Mouse (Mus musculus): ENCODE data around the gene Mettl13.

Gene Mettl13

GRCm38 (mm10) chr1:162548016-162548916 is at the start of gene Mettl13:
Gene Mettl13 (minus strand): TSS chr1:162548551.
- peak; percentile 67 for DNase-seq (ENCODE audit: low spot score)

- no peak for DNase-seq (ENCODE audit: low spot score)
These were observed 49.2 kb upstream of the Mettl13 start for GRCm38 (mm10) chr1:162597379-162598102.

GRCm38 (mm10) chr1:162590415-162590997 is 42.2 kb upstream of the Mettl13 start:
- no peak for DNase-seq (ENCODE audit: low spot score)

- DNase-seq (ENCODE audit: low spot score) = no peak
These were observed 41.1 kb upstream of the Mettl13 start for GRCm38 (mm10) chr1:162589443-162589842.

DNA sequence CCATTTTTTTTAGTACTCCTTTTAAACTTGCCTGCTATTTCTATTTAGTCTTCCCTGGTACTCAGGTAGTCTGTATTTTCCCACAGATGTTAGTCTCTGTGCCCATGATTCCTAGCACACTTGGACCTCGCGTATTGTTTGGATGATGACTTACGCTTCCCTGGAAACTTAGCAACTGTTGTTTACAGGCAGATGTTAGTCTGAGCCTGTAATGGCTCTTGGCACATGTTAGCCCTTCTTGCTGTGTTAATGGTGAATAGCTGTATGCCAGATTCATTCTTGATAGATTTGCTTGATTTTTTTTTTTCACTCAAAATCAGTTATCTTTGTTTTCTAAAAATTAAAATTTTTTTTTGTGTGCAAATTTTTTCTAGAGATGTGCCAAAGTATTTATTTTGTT is 40.3 kb upstream of the Mettl13 start:
- no peak for DNase-seq (ENCODE audit: low spot score)

GRCm38 (mm10) chr1:162586282-162586681 is 37.9 kb upstream of the Mettl13 start:
- DNase-seq (ENCODE audit: low spot score) = no peak

GRCm38 (mm10) chr1:162582884-162583283 is 34.5 kb upstream of the Mettl13 start:
- DNase-seq (ENCODE audit: low spot score) = no peak

- no peak for DNase-seq (ENCODE audit: low spot score)
These were observed 26.7 kb upstream of the Mettl13 start for GRCm38 (mm10) chr1:162575098-162575497.

GRCm38 (mm10) chr1:162570931-162571601 is 22.7 kb upstream of the Mettl13 start:
- no peak for DNase-seq (ENCODE audit: low spot score)

GRCm38 (mm10) chr1:162570260-162570748 is 22.0 kb upstream of the Mettl13 start, which contains the start of gene Vamp4:
Gene Vamp4 (plus strand): TSS chr1:162570515.
- peak; percentile 88 for DNase-seq (ENCODE audit: low spot score)

- no peak for DNase-seq (ENCODE audit: low spot score)
These were observed 19.0 kb upstream of the Mettl13 start for GRCm38 (mm10) chr1:162567351-162567750.

- DNase-seq (ENCODE audit: low spot score) = no peak
These were observed 16.6 kb upstream of the Mettl13 start for GRCm38 (mm10) chr1:162564992-162565391.

- no peak for DNase-seq (ENCODE audit: low spot score)
These were observed 14.9 kb upstream of the Mettl13 start for GRCm38 (mm10) chr1:162563236-162563635.

GRCm38 (mm10) chr1:162554193-162554592 is 5.8 kb upstream of the Mettl13 start:
- no peak for DNase-seq (ENCODE audit: low spot score)

GRCm38 (mm10) chr1:162552956-162553355 is 4.6 kb upstream of the Mettl13 start:
- DNase-seq (ENCODE audit: low spot score) = no peak

- DNase-seq (ENCODE audit: low spot score) = no peak
These were observed 1.4 kb upstream of the Mettl13 start for GRCm38 (mm10) chr1:162549615-162550283.

GRCm38 (mm10) chr1:162548917-162549613 is 714 bp upstream of the Mettl13 start:
- DNase-seq (ENCODE audit: low spot score) = no peak

DNA sequence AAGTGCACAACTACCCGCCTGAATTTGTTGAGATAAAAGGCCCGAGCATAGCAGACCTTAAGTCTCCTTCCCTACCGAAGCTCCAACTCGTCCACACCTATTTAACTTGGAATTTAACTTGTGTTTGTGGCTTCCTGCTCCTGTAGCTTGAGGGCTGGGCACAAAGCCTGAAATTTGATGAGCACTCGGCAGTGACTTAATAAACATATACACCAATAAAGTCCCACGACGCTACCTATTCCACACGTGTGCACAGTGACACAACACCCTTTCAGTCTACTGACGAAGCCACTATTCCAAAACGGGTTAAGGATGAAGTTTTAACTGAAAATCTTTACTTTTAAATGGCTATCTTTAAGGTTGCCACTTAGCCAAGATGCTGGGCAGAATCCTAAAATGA is 744 bp downstream of the Mettl13 start:
- no peak for DNase-seq (ENCODE audit: low spot score)

DNA sequence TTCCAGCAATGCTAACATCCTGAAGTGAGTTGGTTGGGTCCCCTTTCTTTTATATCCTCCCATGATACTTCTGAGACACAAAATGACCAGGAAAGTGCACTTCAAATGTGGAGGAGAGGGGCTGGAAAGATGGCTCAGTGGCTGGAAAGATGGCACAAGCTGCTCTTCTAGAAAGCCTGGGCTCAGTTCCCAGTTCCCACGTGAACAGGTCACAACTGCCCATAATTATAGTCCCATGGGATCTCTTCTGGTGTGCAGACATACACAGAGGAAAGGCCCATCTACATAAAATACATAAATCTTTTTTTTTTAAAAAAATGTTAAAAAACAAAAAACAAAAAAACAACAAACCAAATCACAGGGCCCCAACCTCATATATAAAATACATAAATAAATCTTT is 5.1 kb downstream of the Mettl13 start:
- DNase-seq (ENCODE audit: low spot score) = no peak

GRCm38 (mm10) chr1:162533766-162534560 is 14.4 kb downstream of the Mettl13 start:
- no peak for DNase-seq (ENCODE audit: low spot score)

All from ovary, postnatal 14 days (tissue).